Mouse (Mus musculus): ENCODE measurements at regions not wholly inside any gene's neighbourhood (a gene's known extent, or its start where the extent isn't known, plus 50 kb on each side); places are given as distances from the start of the nearest gene placed in this dataset.

DNA sequence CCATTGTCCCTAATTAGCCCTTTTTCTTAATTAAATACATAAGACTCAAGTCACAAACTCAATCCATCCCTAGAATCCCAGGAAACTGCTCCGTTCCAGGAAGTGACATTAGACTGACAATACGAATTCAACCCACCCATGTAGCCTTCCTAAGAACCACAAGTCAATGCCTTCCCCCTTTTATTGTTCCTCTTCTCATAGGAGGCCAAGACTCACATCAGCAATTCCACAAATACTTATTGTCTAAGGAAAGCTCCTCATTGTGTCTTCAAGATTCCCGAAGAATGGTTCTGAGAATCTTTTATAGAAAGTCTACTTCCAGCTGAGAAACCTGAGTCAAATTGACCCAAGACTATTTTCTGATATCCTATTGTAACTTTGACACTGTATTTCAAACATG, 147.3 kb downstream of the Dmac1 start:
- H3K27ac ChIP-seq (ENCODE audit: low read depth) = no peak overlapping the region
- ATAC-seq (ENCODE audit: insufficient read depth) (no peak), DNase-seq (no peak)
- H3K4me1 ChIP-seq (ENCODE audit: insufficient read depth) = no peaks in the 10 kb centered on the region
- TF ChIP-seq CTCF (IDR thresholded peaks at IDR 0.05; ENCODE audit: low read depth) = no peak
- no peak overlapping the region for H3K4me2 ChIP-seq
- H3K36me3 ChIP-seq (ENCODE audit: insufficient read depth) = no peaks in the 10 kb centered on the region
- H3K4me3 ChIP-seq (ENCODE audit: low read depth, low read length) = no peak overlapping the region
- H3K9me3 ChIP-seq (ENCODE audit: low read depth, low read length) = no peaks in the 10 kb centered on the region
- no peaks in the 10 kb centered on the region for H3K27me3 ChIP-seq (ENCODE audit: insufficient read depth, low read length)
- 89% methylated on average over 3 of the region's 3 CpGs for WGBS
- H3K9ac ChIP-seq = no peak overlapping the region

DNA sequence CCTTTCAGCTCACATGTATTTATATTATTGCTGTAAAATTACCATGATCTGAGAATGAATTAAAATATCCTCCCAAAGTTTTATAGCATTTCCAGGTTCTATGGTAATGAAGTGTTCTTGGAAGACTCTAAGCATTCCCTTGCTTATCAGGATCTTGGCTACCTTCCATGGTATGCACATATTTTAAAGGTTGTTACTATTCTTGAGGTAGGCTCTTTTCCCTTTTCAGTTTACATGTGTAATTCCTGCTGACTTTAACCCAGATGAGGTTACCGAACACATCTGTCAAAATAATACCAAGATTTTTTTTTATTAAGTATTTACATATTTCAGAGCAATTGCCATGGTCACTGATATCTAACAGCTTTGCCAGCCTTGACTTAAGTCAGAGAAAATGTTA, 162.2 kb downstream of the Dmac1 start:
- ATAC-seq (ENCODE audit: insufficient read depth) = no peak

DNA sequence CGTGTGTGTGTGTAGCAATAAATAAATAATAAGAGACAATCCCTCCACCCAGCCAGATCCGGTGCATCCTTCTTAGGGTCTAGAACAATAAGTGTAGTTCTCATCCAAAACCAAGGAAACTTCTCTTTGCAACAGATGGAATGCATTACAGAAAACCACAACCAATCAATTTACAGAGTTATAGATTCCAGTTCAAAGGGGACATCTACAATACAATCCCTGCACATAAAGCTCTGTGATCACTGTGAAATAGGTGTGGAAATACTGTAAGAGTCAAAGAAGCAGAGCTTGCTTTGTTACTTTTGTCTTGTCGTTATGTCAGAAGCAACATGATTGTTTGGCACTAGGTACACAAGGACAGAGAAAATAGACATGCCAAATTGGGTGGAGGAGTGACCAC, 162.8 kb downstream of the Dmac1 start:
- TF ChIP-seq CTCF (IDR thresholded peaks at IDR 0.05; ENCODE audit: low read depth) = no peak
- Histone ChIP-seq H3K4me2 (no peak overlapping the region), H3K27me3 (ENCODE audit: insufficient read depth, low read length) (no peaks in the 10 kb centered on the region), H3K9me3 (ENCODE audit: low read depth, low read length) (no peaks in the 10 kb centered on the region), H3K27ac (ENCODE audit: low read depth) (no peak overlapping the region), H3K9ac (no peak overlapping the region), H3K4me1 (ENCODE audit: insufficient read depth) (no peaks in the 10 kb centered on the region), H3K4me3 (ENCODE audit: low read depth, low read length) (no peak overlapping the region), H3K36me3 (ENCODE audit: insufficient read depth) (no peaks in the 10 kb centered on the region)
- DNase-seq (no peak), ATAC-seq (ENCODE audit: insufficient read depth) (no peak)
- 81% methylated on average over 3 of the region's 3 CpGs for WGBS

More for the DNA sequence above, 162.2 kb downstream of the Dmac1 start:
- H3K27ac ChIP-seq (ENCODE audit: low read depth) = no peak overlapping the region
- no peak overlapping the region for H3K4me3 ChIP-seq (ENCODE audit: low read depth, low read length)
- 55% methylated on average over 1 of the region's 1 CpGs for WGBS
- DNase-seq = peak; percentile 39
- no peak for TF ChIP-seq CTCF (IDR thresholded peaks at IDR 0.05; ENCODE audit: low read depth)
- no peaks in the 10 kb centered on the region for H3K36me3 ChIP-seq (ENCODE audit: insufficient read depth)
- no peaks in the 10 kb centered on the region for H3K9me3 ChIP-seq (ENCODE audit: low read depth, low read length)
- no peaks in the 10 kb centered on the region for H3K4me1 ChIP-seq (ENCODE audit: insufficient read depth)
- H3K4me2 ChIP-seq = no peak overlapping the region
- H3K9ac ChIP-seq = no peak overlapping the region
- H3K27me3 ChIP-seq (ENCODE audit: insufficient read depth, low read length) = no peaks in the 10 kb centered on the region

DNA sequence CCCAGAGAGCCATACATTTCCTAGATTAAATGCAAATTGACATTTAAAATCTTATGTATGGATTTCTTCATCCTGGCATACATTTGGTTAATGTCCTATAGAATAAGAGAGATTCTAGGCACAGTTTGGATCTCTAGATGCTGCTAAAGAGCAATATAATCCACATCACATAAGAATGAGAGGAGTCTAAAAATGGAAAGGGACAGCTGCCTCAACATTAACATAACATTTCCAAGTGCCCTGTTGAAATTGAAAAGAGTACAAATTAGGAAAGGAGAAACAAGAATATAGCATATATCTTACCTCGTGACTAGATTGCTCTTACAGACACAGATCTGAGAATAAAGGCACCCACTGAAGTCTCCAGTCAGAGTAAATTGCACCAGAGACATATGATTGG, 212.3 kb downstream of the Dmac1 start:
- Histone ChIP-seq H3K27me3 (ENCODE audit: insufficient read depth, low read length) (no peaks in the 10 kb centered on the region), H3K36me3 (ENCODE audit: insufficient read depth) (no peaks in the 10 kb centered on the region), H3K4me2 (no peak overlapping the region), H3K27ac (ENCODE audit: low read depth) (no peak overlapping the region), H3K9me3 (ENCODE audit: low read depth, low read length) (no peaks in the 10 kb centered on the region), H3K4me1 (ENCODE audit: insufficient read depth) (no peaks in the 10 kb centered on the region), H3K9ac (no peak overlapping the region), H3K4me3 (ENCODE audit: low read depth, low read length) (no peak overlapping the region)
- DNase-seq (no peak), ATAC-seq (ENCODE audit: insufficient read depth) (no peak)
- 73% methylated on average over 1 of the region's 1 CpGs for WGBS
- no peak for TF ChIP-seq CTCF (IDR thresholded peaks at IDR 0.05; ENCODE audit: low read depth)

- no peaks in the 10 kb centered on the region for H3K4me1 ChIP-seq (ENCODE audit: insufficient read depth)
- H3K27me3 ChIP-seq (ENCODE audit: insufficient read depth, low read length) = no peaks in the 10 kb centered on the region
- no peak overlapping the region for H3K9ac ChIP-seq
- no peak overlapping the region for H3K4me2 ChIP-seq
- DNase-seq = peak; percentile 65
- WGBS = 74% methylated on average over 2 of the region's 2 CpGs
- H3K36me3 ChIP-seq (ENCODE audit: insufficient read depth) = no peaks in the 10 kb centered on the region
- no peak for ATAC-seq (ENCODE audit: insufficient read depth)
- H3K4me3 ChIP-seq (ENCODE audit: low read depth, low read length) = no peak overlapping the region
- no peaks in the 10 kb centered on the region for H3K9me3 ChIP-seq (ENCODE audit: low read depth, low read length)
- TF ChIP-seq CTCF (IDR thresholded peaks at IDR 0.05; ENCODE audit: low read depth) = peak; percentile 49
- no peak overlapping the region for H3K27ac ChIP-seq (ENCODE audit: low read depth)
Measured at GRCm38 (mm10) chr4:75063275-75063674, 214.8 kb downstream of the Dmac1 start.

- H3K36me3 ChIP-seq (ENCODE audit: insufficient read depth) = no peaks in the 10 kb centered on the region
- no peaks in the 10 kb centered on the region for H3K9me3 ChIP-seq (ENCODE audit: low read depth, low read length)
- DNase-seq = no peak
- no peaks in the 10 kb centered on the region for H3K4me1 ChIP-seq (ENCODE audit: insufficient read depth)
- no peak overlapping the region for H3K4me2 ChIP-seq
- ATAC-seq (ENCODE audit: insufficient read depth) = no peak
- WGBS = 86% methylated on average over 1 of the region's 1 CpGs
- H3K9ac ChIP-seq = no peak overlapping the region
- no peak overlapping the region for H3K4me3 ChIP-seq (ENCODE audit: low read depth, low read length)
- TF ChIP-seq CTCF (IDR thresholded peaks at IDR 0.05; ENCODE audit: low read depth) = no peak
- H3K27ac ChIP-seq (ENCODE audit: low read depth) = no peak overlapping the region
- H3K27me3 ChIP-seq (ENCODE audit: insufficient read depth, low read length) = no peaks in the 10 kb centered on the region
Measured at GRCm38 (mm10) chr4:75043510-75043909, 234.6 kb downstream of the Dmac1 start.

GRCm38 (mm10) chr4:75042640-75043039, 235.5 kb downstream of the Dmac1 start:
- 64% methylated on average over 1 of the region's 1 CpGs for WGBS
- Histone ChIP-seq H3K27ac (ENCODE audit: low read depth) (no peak overlapping the region), H3K4me3 (ENCODE audit: low read depth, low read length) (no peak overlapping the region), H3K9ac (no peak overlapping the region), H3K36me3 (ENCODE audit: insufficient read depth) (no peaks in the 10 kb centered on the region), H3K4me1 (ENCODE audit: insufficient read depth) (no peaks in the 10 kb centered on the region), H3K4me2 (no peak overlapping the region), H3K27me3 (ENCODE audit: insufficient read depth, low read length) (no peaks in the 10 kb centered on the region), H3K9me3 (ENCODE audit: low read depth, low read length) (no peaks in the 10 kb centered on the region)
- ATAC-seq (ENCODE audit: insufficient read depth) (no peak), DNase-seq (no peak)
- no peak for TF ChIP-seq CTCF (IDR thresholded peaks at IDR 0.05; ENCODE audit: low read depth)

Measured in lung, embryonic 14.5 days (tissue).